Mouse (Mus musculus) ES-E14 (cell line): Measurements from ENCODE around the gene Olfr1294.

ENCODE experiments used
- HCFC1 ChIP-seq: IDR thresholded peaks from 2 replicates; pipeline ENCODE4 v1.6.1; 2012; ENCODE audit warnings: low read length, inconsistent platforms, borderline replicate concordance; ENCODE audit not compliant: insufficient read depth
- ZC3H11A ChIP-seq: IDR thresholded peaks from 2 replicates; pipeline ENCODE4 v1.6.1; 2012; ENCODE audit warnings: low read depth, mild to moderate bottlenecking, inconsistent platforms, low read length, borderline replicate concordance

- TF ChIP-seq ZC3H11A (no peak), HCFC1 (no peak)
Measured at GRCm38 (mm10) chr2:111517451-111517850, 22.6 kb downstream of the Olfr1294 start.
